Mouse (Mus musculus): ENCODE data around the gene Edil3. TPM values are rescaled to one million over a fixed set of nuclear protein-coding genes. Genes with fewer than 3 reads are reported as not detected.

Gene Edil3
- total RNA-seq, 2 experiments from 2014 or later, result 0.08 to 0.26 TPM

- no peak for DNase-seq
These were observed 435.6 kb downstream of the Edil3 start for GRCm38 (mm10) chr13:89256906-89257305.

- no peak for DNase-seq
These were observed 465.5 kb downstream of the Edil3 start for GRCm38 (mm10) chr13:89286696-89287305.

- no peak for DNase-seq
These were observed 466.9 kb downstream of the Edil3 start for GRCm38 (mm10) chr13:89288201-89288600.

GRCm38 (mm10) chr13:89321155-89321554, 499.9 kb downstream of the Edil3 start:
- DNase-seq, result no peak

GRCm38 (mm10) chr13:89324282-89324681, 503.0 kb downstream of the Edil3 start:
- DNase-seq, result no peak

- DNase-seq, result no peak
These were observed 513.2 kb downstream of the Edil3 start for GRCm38 (mm10) chr13:89334494-89334893.

- no peak for DNase-seq
These were observed 514.8 kb downstream of the Edil3 start for GRCm38 (mm10) chr13:89335908-89336579.

- no peak for DNase-seq
These were observed 517.8 kb downstream of the Edil3 start for GRCm38 (mm10) chr13:89339055-89339454.

GRCm38 (mm10) chr13:89339776-89340175, 518.5 kb downstream of the Edil3 start:
- no peak for DNase-seq

- DNase-seq, result no peak
These were observed 534.0 kb downstream of the Edil3 start for GRCm38 (mm10) chr13:89355234-89355633.

GRCm38 (mm10) chr13:89358407-89358806, 537.1 kb downstream of the Edil3 start:
- no peak for DNase-seq

GRCm38 (mm10) chr13:89362274-89362673, 541.0 kb downstream of the Edil3 start:
- DNase-seq, result no peak

GRCm38 (mm10) chr13:89371253-89371652, 550.0 kb downstream of the Edil3 start:
- DNase-seq, result no peak

- no peak for DNase-seq
These were observed 550.5 kb downstream of the Edil3 start for GRCm38 (mm10) chr13:89371656-89372240.

Data from gastrocnemius, postnatal 25 days (tissue).